Mouse (Mus musculus) midbrain, postnatal 0 days (tissue): ENCODE results near the gene Zfp740. TPM values are rescaled to one million over a fixed set of nuclear protein-coding genes. Genes with fewer than 3 reads are reported as not detected.

ENCODE experiments used
- ATAC-seq: fragments of 200-750 bp; cut with Nextera tagmentation; 2 replicates; pipeline ENCODE4 v1.8.0; 2017; ENCODE audit warnings: moderate number of reproducible peaks, mild to moderate bottlenecking, moderate TSS enrichment, moderate library complexity; ENCODE audit not compliant: low FRiP score
- DNase-seq: peaks from one replicate; pipeline ENCODE4 v3.0.0-alpha.2; 2015; ENCODE audit warnings: low spot score
- H3K27ac ChIP-seq: fragments of 300-500 bp; sonication (generic); 2 replicates; pipeline ENCODE4 v1.5.1; 2014; ENCODE audit warnings: low read depth, mild to moderate bottlenecking, low read length, mixed read lengths
- H3K27me3 ChIP-seq: fragments of 300-500 bp; sonication (generic); 2 replicates; pipeline ENCODE4 v1.6.1; 2014; ENCODE audit warnings: low read length, control low read depth, mixed read lengths; ENCODE audit not compliant: insufficient read depth
- H3K36me3 ChIP-seq: fragments of 300-500 bp; sonication (generic); 2 replicates; pipeline ENCODE4 v1.6.1; 2014; ENCODE audit warnings: low read length, control low read depth, mixed read lengths; ENCODE audit not compliant: insufficient read depth
- H3K4me1 ChIP-seq: fragments of 300-500 bp; sonication (generic); 2 replicates; pipeline ENCODE4 v1.6.1; 2014; ENCODE audit warnings: mild to moderate bottlenecking, control low read depth, antibody characterized with exemption, low read length, mixed read lengths; ENCODE audit not compliant: insufficient read depth
- H3K4me2 ChIP-seq: fragments of 300-500 bp; sonication (generic); 2 replicates; pipeline ENCODE4 v1.6.1; 2014; ENCODE audit warnings: low read depth, mild to moderate bottlenecking, low read length, mixed read lengths; ENCODE audit not compliant: poor library complexity, severe bottlenecking
- H3K4me3 ChIP-seq: fragments of 300-500 bp; sonication (generic); 2 replicates; pipeline ENCODE4 v1.5.1; 2014; ENCODE audit warnings: low read depth, mild to moderate bottlenecking, low read length, moderate library complexity
- H3K9ac ChIP-seq: fragments of 300-500 bp; sonication (generic); replicated peaks from 2 replicates; pipeline ENCODE4 v1.6.1; 2014; ENCODE audit warnings: mild to moderate bottlenecking, low read length, moderate library complexity, mixed read lengths; ENCODE audit not compliant: poor library complexity, severe bottlenecking
- H3K9me3 ChIP-seq: fragments of 300-500 bp; sonication (generic); 2 replicates; pipeline ENCODE4 v1.6.1; 2016; ENCODE audit warnings: low read length, control low read depth
- CTCF ChIP-seq: IDR thresholded peaks from 2 replicates; pipeline ENCODE4 v1.5.1; 2016; ENCODE audit warnings: antibody characterized with exemption, mild to moderate bottlenecking
- WGBS: fragments of 180-500 bp; shearing (Covaris S2); extraction: QIAGEN DNeasy Blood & Tissue Kit; methylation state at CpG from one replicate; pipeline ENCODE4 v1.1.7; 2014; 5-methylcytosine and 5-hydroxymethylcytosine counted together
- polyA plus RNA-seq: library from polyadenylated mRNA; unstranded; fragments of >200 nt; fragmentation: Nextera tagmentation; extraction: Ambion mirVana; gene quantifications from 2 replicates; pipeline ENCODE4 v1.2.1, GENCODE M21; 2015
- total RNA-seq: library from RNA; depleted of rRNA; stranded (reverse); fragments of >200 nt; gene quantifications from 2 replicates; pipeline ENCODE4 v1.2.3, GENCODE M21; 2014

Zfp740 gene
- total and polyA plus RNA-seq, 2 experiments from 2014 or later = 27.6 to 42.9 TPM

DNA sequence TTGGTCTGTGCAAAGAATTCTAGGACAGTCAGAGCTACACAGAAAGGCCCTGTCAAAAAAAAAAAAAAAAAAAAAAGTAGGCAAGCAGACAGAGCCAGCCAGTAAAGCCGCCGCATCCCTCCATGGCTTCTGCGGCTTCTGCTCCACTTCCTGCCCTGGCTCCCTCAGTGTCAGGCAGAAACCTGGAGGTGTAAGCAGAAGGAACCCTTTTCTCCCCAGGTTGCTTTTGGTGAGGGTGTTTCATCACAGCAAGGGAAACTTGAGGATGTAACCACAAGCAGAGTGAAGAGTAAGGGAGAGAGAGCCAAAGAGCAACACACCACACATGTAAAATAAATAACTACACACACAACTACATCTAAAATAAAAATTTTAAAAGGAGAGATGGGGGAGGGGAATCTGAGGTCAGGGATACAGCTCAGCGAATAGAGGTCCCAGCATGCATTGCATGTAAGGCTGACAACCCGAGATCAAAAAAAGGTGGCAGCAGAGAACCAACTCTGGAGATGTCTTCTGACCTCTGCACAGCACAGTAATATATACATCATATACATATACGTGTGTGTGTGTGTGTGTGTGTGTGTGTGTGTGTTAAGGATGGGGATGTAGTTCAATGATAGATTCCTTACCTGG lies 37.5 kb upstream of the Zfp740 start:
- no peak for ATAC-seq
- H3K9me3 ChIP-seq = no peaks in the 10 kb centered on the region
- DNase-seq = no peak
- H3K4me3 ChIP-seq = no peak overlapping the region
- no peaks in the 10 kb centered on the region for H3K27me3 ChIP-seq
- H3K27ac ChIP-seq = no peak overlapping the region
- H3K4me2 ChIP-seq = no peak overlapping the region
- H3K4me1 ChIP-seq = no peaks in the 10 kb centered on the region
- TF ChIP-seq CTCF = no peak
- no peaks in the 10 kb centered on the region for H3K36me3 ChIP-seq
- H3K9ac ChIP-seq = no peak overlapping the region
- 47% methylated on average over 6 of the region's 6 CpGs for WGBS

DNA sequence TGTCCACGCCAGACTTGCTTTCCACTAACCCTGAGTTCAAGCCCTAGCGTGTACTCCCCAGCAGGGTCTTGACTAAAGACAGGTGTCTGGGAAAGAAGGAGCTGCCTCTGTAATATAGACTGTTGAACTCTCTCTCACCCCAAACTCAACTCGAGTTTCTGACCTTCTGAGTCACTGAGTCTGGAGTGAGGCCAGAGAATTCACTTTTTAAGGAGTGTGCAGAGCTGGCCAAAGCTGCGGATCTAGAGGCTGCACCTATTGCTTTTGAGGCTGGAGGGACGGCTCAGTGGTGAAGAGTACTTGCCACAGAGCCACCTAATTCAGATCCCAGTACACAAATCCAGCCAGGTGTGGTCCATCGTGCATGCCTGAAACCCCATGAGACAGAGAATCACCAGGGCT lies 35.4 kb upstream of the Zfp740 start:
- 73% methylated on average over 6 of the region's 6 CpGs for WGBS
- Histone ChIP-seq H3K4me2 (no peak overlapping the region), H3K4me1 (no peaks in the 10 kb centered on the region), H3K9ac (no peak overlapping the region), H3K27ac (no peak overlapping the region), H3K27me3 (no peaks in the 10 kb centered on the region), H3K9me3 (no peaks in the 10 kb centered on the region), H3K4me3 (no peak overlapping the region), H3K36me3 (no peaks in the 10 kb centered on the region)
- no peak for ATAC-seq
- DNase-seq = no peak
- TF ChIP-seq CTCF = no peak

DNA sequence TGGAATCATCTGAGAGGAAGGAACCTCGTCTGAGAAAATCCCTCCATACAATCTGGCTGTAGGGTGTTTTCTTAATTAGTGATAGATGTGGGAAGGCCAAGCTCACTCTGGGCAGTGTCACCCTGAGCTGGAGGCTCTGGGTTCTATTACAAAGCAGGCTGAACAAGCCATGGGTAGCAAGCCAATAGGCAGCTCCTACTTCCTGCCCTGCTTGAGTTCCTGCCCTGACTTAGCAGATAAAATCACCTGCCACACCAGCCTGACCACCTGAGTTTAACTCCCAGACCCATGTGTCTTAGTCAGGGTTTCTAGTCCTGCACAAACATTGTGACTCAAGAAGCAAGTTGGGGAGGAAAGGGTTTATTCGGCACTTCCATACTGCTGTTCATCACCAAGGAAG lies 34.0 kb upstream of the Zfp740 start:
- Histone ChIP-seq H3K36me3 (no peaks in the 10 kb centered on the region), H3K27me3 (no peaks in the 10 kb centered on the region), H3K4me1 (no peaks in the 10 kb centered on the region), H3K4me3 (no peak overlapping the region), H3K9ac (no peak overlapping the region), H3K4me2 (no peak overlapping the region), H3K9me3 (no peaks in the 10 kb centered on the region), H3K27ac (no peak overlapping the region)
- WGBS = 70% methylated on average over 2 of the region's 2 CpGs
- TF ChIP-seq CTCF = no peak
- no peak for ATAC-seq
- no peak for DNase-seq

DNA sequence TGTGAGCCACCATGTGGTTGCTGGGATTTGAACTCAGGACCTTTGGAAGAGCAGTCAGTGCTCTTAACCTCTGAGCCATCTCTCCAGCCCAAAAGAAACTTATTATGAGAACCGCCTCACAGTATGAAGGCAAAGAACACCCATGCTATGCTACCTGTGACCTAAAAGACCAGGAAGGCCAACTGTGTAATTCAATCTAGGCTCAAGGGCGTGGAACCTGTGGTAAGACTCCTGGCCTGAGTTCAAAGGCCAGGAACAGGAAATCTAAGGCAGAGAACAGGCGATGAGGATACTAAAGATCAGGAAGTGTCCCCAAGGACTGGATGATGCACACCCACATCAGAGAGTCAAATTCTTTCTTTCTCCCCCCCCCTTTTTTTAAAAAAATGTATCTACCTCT lies 29.5 kb upstream of the Zfp740 start:
- DNase-seq (no peak), ATAC-seq (no peak)
- Histone ChIP-seq H3K4me3 (no peak overlapping the region), H3K9ac (no peak overlapping the region), H3K4me1 (no peaks in the 10 kb centered on the region), H3K4me2 (no peak overlapping the region), H3K27ac (no peak overlapping the region), H3K36me3 (no peaks in the 10 kb centered on the region), H3K9me3 (no peaks in the 10 kb centered on the region), H3K27me3 (no peaks in the 10 kb centered on the region)
- WGBS = 94% methylated on average over 3 of the region's 3 CpGs
- no peak for TF ChIP-seq CTCF

DNA sequence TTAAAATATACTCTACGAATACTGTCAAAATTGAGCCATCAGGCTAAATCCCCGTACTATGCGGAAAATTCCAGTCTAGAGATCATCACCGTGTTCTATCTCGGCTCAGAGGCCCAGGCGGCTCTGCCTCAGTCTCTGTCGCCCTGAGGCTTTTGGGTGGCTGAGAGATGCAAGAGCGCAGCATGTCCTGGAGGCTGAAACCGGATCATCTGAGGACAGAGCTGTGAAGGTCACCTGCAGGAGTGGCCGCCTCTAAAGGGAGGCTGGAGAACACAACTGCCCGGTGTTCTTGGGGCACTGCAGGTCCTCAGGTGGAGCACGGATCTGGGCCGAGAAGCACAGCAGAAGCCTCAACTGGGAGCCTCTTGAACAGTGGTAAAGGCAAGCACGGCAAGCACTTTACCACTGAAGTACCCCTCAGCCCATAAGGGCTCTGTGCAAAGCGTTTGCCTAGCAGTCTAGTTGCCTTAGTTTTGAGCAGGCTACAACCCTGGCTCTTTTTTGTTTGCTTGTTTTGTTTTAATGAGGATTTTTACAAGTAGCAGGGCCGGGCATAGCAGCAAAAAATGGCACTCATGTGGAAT lies 27.2 kb upstream of the Zfp740 start:
- DNase-seq = no peak
- Histone ChIP-seq H3K27me3 (no peaks in the 10 kb centered on the region), H3K36me3 (peaks cover 4% of the 10 kb centered on the region; the same call in 1 of the 2 replicates), H3K4me1 (no peaks in the 10 kb centered on the region), H3K27ac (no peak overlapping the region), H3K4me2 (no peak overlapping the region), H3K9me3 (no peaks in the 10 kb centered on the region), H3K9ac (no peak overlapping the region), H3K4me3 (no peak overlapping the region)
- no peak for ATAC-seq
- TF ChIP-seq CTCF = no peak
- 87% methylated on average over 16 of the region's 16 CpGs for WGBS

DNA sequence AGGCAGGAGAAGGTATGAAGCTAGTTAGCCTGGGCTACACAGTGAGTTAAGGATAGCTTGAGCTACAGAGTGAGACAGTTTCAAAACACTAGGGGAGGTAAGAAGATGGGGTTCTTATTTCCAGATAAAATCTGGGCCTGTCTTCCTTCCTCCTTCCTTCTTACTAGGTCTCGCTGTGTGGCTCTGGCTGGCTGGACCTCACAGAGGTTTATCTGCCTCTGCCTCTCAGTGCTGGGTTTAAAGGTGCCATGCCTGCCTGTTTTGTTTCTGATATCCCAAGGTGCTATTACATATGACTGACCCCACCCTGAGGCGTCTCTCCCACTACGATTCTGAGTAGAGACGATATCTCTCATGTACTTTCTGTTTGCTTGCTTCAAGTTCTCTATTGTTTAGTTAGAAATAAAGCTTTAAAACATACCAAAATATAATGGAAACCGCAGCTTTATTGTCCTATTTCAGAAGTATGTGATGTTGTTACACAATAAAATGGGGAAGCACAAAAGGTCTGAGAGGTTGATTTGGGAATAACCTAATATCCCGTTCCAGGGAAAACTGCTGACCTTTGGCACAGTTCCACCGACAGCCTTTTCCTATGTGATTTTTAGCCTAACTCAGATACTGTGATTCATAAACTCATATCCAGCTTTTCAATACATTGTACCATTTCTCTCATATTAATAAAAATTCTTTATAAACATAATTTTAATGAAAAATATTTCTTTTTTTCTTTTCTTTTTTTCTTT lies 26.3 kb upstream of the Zfp740 start:
- H3K9ac ChIP-seq = no peak overlapping the region
- 88% methylated on average over 7 of the region's 7 CpGs for WGBS
- no peak overlapping the region for H3K27ac ChIP-seq
- no peaks in the 10 kb centered on the region for H3K4me1 ChIP-seq
- H3K4me3 ChIP-seq = no peak overlapping the region
- DNase-seq = no peak
- H3K9me3 ChIP-seq = no peaks in the 10 kb centered on the region
- H3K36me3 ChIP-seq = peaks cover 4% of the 10 kb centered on the region; the same call in 1 of the 2 replicates
- no peak overlapping the region for H3K4me2 ChIP-seq
- no peak for ATAC-seq
- TF ChIP-seq CTCF = no peak
- H3K27me3 ChIP-seq = no peaks in the 10 kb centered on the region
